In the genomic region with DNA sequence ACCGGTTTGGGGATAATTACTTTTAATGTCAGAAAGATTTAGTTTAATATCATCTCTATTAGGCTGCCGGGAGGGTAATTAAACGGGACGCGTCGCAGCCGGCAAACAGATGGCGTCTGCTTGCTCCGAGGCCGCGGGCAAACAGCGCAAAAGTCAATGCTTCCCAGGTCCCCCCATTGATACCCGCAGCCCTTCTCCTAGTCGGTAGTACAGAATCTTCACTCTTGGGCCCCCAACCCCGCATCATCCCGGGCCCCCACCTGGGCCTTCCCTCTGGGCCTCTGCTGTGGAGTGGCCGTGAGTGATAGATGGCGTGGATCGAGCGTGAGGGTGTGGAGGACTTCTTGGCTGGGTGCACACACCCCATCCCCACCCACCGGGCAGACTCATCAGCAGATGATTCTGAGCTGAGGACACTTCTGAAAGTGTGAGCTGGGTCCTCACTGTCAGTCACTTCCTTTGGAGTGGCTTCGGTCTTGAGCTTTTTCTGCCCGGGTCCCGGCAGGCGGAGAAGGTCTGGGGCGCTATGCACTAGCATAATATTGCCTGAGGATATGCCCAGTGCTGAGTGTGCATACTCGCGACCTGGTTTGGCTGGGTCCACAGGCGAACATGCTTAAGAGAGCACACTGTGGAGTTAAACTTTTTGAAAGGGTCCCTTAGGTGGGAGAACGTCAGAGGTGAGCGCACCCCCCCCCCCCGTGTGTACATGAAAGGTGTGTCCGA, we compare ENCODE assay signal across 11 mouse cellular contexts. TPM values are rescaled to one million over a fixed set of nuclear protein-coding genes. Genes with fewer than 3 reads are reported as not detected.
DNase-seq lines count a peak whose midpoint lies in the region; ATAC-seq and TF ChIP-seq lines count a peak whose summit lies in the region.
"Had no signal": no experiment of that assay in that cellular context is flagged by ENCODE, and none has a peak within 500 bp of the region (broad histone marks: within the 10 kb centered on the region; RNA-seq: fewer than 3 reads in every experiment).

No protein-coding gene starts in this region.

- H3K4me1 ChIP-seq in hindbrain, embryonic 10.5 days (replicated peaks) = peaks cover 29% of the 10 kb centered on the region
- H3K4me1 ChIP-seq in hindbrain, embryonic 14.5 days (replicated peaks; ENCODE audit: control insufficient read depth, insufficient read depth, low read length) = peaks cover 15% of the 10 kb centered on the region
- H3K4me1 ChIP-seq in forebrain, embryonic 12.5 days = peaks cover 37% of the 10 kb centered on the region

- H3K9ac ChIP-seq in hindbrain, embryonic 14.5 days = no peak overlapping the region
- H3K9ac ChIP-seq in forebrain, embryonic 12.5 days = peak overlapping the region; percentile 89
- H3K9ac ChIP-seq: liver, embryonic 14.5 days had no signal

- peak overlapping the region; percentile 9; the same call in 1 of the 2 replicates for H3K4me3 ChIP-seq in hindbrain, embryonic 10.5 days
- no peak overlapping the region for H3K4me3 ChIP-seq in hindbrain, embryonic 14.5 days (replicated peaks; ENCODE audit: low read length)
- peak overlapping the region; percentile 66 for H3K4me3 ChIP-seq in forebrain, embryonic 12.5 days (replicated peaks)

- peaks cover 98% of the 10 kb centered on the region for H3K27me3 ChIP-seq in hindbrain, embryonic 10.5 days (ENCODE audit: insufficient read depth, poor library complexity, severe bottlenecking)
- H3K27me3 ChIP-seq in hindbrain, embryonic 14.5 days (ENCODE audit: control insufficient read depth, insufficient read depth, low read length) = peaks cover 99% of the 10 kb centered on the region
- H3K27me3 ChIP-seq in forebrain, embryonic 12.5 days = peaks cover 95% of the 10 kb centered on the region

- 2% methylated on average over 33 of the region's 33 CpGs for WGBS in hindbrain, embryonic 10.5 days
- WGBS in hindbrain, embryonic 14.5 days = 1% methylated on average over 33 of the region's 33 CpGs
- WGBS in forebrain, embryonic 12.5 days = 2% methylated on average over 33 of the region's 33 CpGs

- no peak for ATAC-seq in hindbrain, embryonic 14.5 days (ENCODE audit: low FRiP score)
- no peak for ATAC-seq in forebrain, embryonic 12.5 days (ENCODE audit: low FRiP score)
- ATAC-seq in megakaryocyte-erythroid progenitor cell, adult 5-6 weeks (replicated peaks; ENCODE audit: low FRiP score, low TSS enrichment, poor library complexity, severe bottlenecking) = 0 out of 2 replicates have a peak, but pooled peaks have one; percentile 25

- DNase-seq in hindbrain, embryonic 10.5 days (ENCODE audit: low spot score) = peak; percentile 36
- no peak for DNase-seq in hindbrain, embryonic 14.5 days (ENCODE audit: low spot score)
- DNase-seq in brain, embryonic 14.5 days (ENCODE audit: low read depth) = peak; percentile 57
- DNase-seq in cerebellum, adult 9-10 months = no peak
- DNase-seq in right cerebral cortex, postnatal 4 days = no peak
- no peak for DNase-seq in thymus, postnatal 10 days (ENCODE audit: low spot score in 2 of 2)
- DNase-seq: adrenal gland, postnatal 10 days; kidney, adult 9 months had no signal

- no peak for TF ChIP-seq POLR2A in brain, embryonic 14.5 days (IDR thresholded peaks at IDR 0.05; ENCODE audit: borderline replicate concordance, extremely low read depth, insufficient read depth, insufficient read length, poor library complexity, severe bottlenecking)

- no peaks in the 10 kb centered on the region for H3K9me3 ChIP-seq in hindbrain, embryonic 10.5 days
- H3K9me3 ChIP-seq in hindbrain, embryonic 14.5 days (ENCODE audit: control insufficient read depth, low read length) = no peaks in the 10 kb centered on the region
- H3K9me3 ChIP-seq in forebrain, embryonic 12.5 days = no peaks in the 10 kb centered on the region

- TF ChIP-seq CTCF in brain, embryonic 14.5 days (IDR thresholded peaks at IDR 0.05; ENCODE audit: borderline replicate concordance, extremely low read depth, insufficient read depth, insufficient read length) = no peak

- H3K36me3 ChIP-seq in hindbrain, embryonic 10.5 days = no peaks in the 10 kb centered on the region
- H3K36me3 ChIP-seq in hindbrain, embryonic 14.5 days (replicated peaks; ENCODE audit: control insufficient read depth, insufficient read depth) = no peaks in the 10 kb centered on the region
- H3K36me3 ChIP-seq in forebrain, embryonic 12.5 days (replicated peaks) = no peaks in the 10 kb centered on the region

- no peak overlapping the region for H3K4me2 ChIP-seq in hindbrain, embryonic 14.5 days (replicated peaks)
- peak overlapping the region; percentile 67 for H3K4me2 ChIP-seq in forebrain, embryonic 12.5 days

- no peak overlapping the region for H3K27ac ChIP-seq in hindbrain, embryonic 10.5 days
- H3K27ac ChIP-seq in hindbrain, embryonic 14.5 days = no peak overlapping the region
- peak overlapping the region; percentile 91; the same call in 1 of the 2 replicates for H3K27ac ChIP-seq in forebrain, embryonic 12.5 days
- H3K27ac ChIP-seq: liver, embryonic 14.5 days had no signal

RNA-seq across cellular contexts. Expression of gene Dmrta2, which starts 3.0 kb away (rescaled TPM):
- 0.30 and 0.41 TPM in 2 replicates for polyA plus RNA-seq in hindbrain, embryonic 10.5 days (2016; fragmentation: Nextera tagmentation; extraction: Ambion mirVana)
- polyA plus RNA-seq in hindbrain, embryonic 14.5 days (2014; fragmentation: Nextera tagmentation; extraction: Ambion mirVana) = 0.08 TPM in 1 of 2 replicates, not detected in the other
- 8.2 and 22.2 TPM in 2 replicates for polyA plus RNA-seq in brain, embryonic 14.5 days (2012; rRNA removed)
- polyA plus RNA-seq in forebrain, embryonic 12.5 days (2016; fragmentation: Nextera tagmentation; extraction: Ambion mirVana) = 8.5 and 9.7 TPM in 2 replicates
- total RNA-seq in megakaryocyte-erythroid progenitor cell, adult 5-6 weeks (2014; fragmentation: Nextera tagmentation) = not detected in 2 replicates
- 0.23 TPM in 1 of 2 replicates, not detected in the other for total RNA-seq in megakaryocyte-erythroid progenitor cell, adult 5-6 weeks (2017)

Comparison
In these comparisons a context has a peak if more than half of its experiments do, and no peak if none do; other contexts are left out.
1. DNase-seq: peak in hindbrain, embryonic 10.5 days (single experiment) and brain, embryonic 14.5 days (single experiment); none in hindbrain, embryonic 14.5 days (single experiment), cerebellum, adult 9-10 months (single experiment), right cerebral cortex, postnatal 4 days (single experiment) and thymus, postnatal 10 days (0 of 2).